Mouse (Mus musculus): ENCODE measurements around the gene Dhx15. TPM values are rescaled to one million over a fixed set of nuclear protein-coding genes. Genes with fewer than 3 reads are reported as not detected.

Gene Dhx15
- total and polyA plus RNA-seq, 2 experiments from 2014 or later: 47.9 to 83.1 TPM

- Histone ChIP-seq H3K27me3 (ENCODE audit: control insufficient read depth, insufficient read depth, low read length) (no peaks in the 10 kb centered on the region), H3K27ac (ENCODE audit: low read depth) (no peak overlapping the region), H3K4me2 (ENCODE audit: low read depth, low read length) (peak overlapping the region; percentile 70), H3K4me1 (ENCODE audit: control insufficient read depth, insufficient read depth) (peaks cover 27% of the 10 kb centered on the region), H3K36me3 (replicated peaks; ENCODE audit: control insufficient read depth, insufficient read depth, low read length) (peaks cover 5% of the 10 kb centered on the region; the same call in 1 of the 2 replicates), H3K9me3 (replicated peaks; ENCODE audit: control insufficient read depth, low read length) (no peaks in the 10 kb centered on the region), H3K9ac (replicated peaks; ENCODE audit: low read depth, low read length) (no peak overlapping the region), H3K4me3 (ENCODE audit: low read depth, low read length) (peak overlapping the region; percentile 95)
- WGBS: 18% methylated on average over 3 of the region's 3 CpGs
- ATAC-seq (ENCODE audit: insufficient read depth, low read depth) (no peak), DNase-seq (ENCODE audit: low spot score) (no peak)
- TF ChIP-seq CTCF (IDR thresholded peaks at IDR 0.05; ENCODE audit: low read depth) (no peak), EP300 (IDR thresholded peaks at IDR 0.05; ENCODE audit: low read depth) (no peak)
These were observed 2.1 kb downstream of the Dhx15 start for GRCm38 (mm10) chr5:52188206-52188605.

GRCm38 (mm10) chr5:52177326-52177725, 13.0 kb downstream of the Dhx15 start:
- Histone ChIP-seq H3K4me2 (ENCODE audit: low read depth, low read length) (no peak overlapping the region), H3K4me1 (ENCODE audit: control insufficient read depth, insufficient read depth) (no peaks in the 10 kb centered on the region), H3K27me3 (ENCODE audit: control insufficient read depth, insufficient read depth, low read length) (no peaks in the 10 kb centered on the region), H3K36me3 (replicated peaks; ENCODE audit: control insufficient read depth, insufficient read depth, low read length) (peaks cover 13% of the 10 kb centered on the region; the same call in 1 of the 2 replicates), H3K27ac (ENCODE audit: low read depth) (no peak overlapping the region), H3K9me3 (replicated peaks; ENCODE audit: control insufficient read depth, low read length) (no peaks in the 10 kb centered on the region), H3K9ac (replicated peaks; ENCODE audit: low read depth, low read length) (no peak overlapping the region), H3K4me3 (ENCODE audit: low read depth, low read length) (no peak overlapping the region)
- no peak for TF ChIP-seq EP300 (IDR thresholded peaks at IDR 0.05; ENCODE audit: low read depth)
- no peak for TF ChIP-seq CTCF (IDR thresholded peaks at IDR 0.05; ENCODE audit: low read depth)
- WGBS: 77% methylated on average over 1 of the region's 1 CpGs
- ATAC-seq (ENCODE audit: insufficient read depth, low read depth) (no peak), DNase-seq (ENCODE audit: low spot score) (no peak)

GRCm38 (mm10) chr5:52168468-52168867, 21.8 kb downstream of the Dhx15 start:
- no peak overlapping the region for H3K9ac ChIP-seq (replicated peaks; ENCODE audit: low read depth, low read length)
- DNase-seq (ENCODE audit: low spot score) (no peak), ATAC-seq (ENCODE audit: insufficient read depth, low read depth) (no peak)
- H3K4me1 ChIP-seq (ENCODE audit: control insufficient read depth, insufficient read depth): no peaks in the 10 kb centered on the region
- H3K4me2 ChIP-seq (ENCODE audit: low read depth, low read length): no peak overlapping the region
- H3K36me3 ChIP-seq (replicated peaks; ENCODE audit: control insufficient read depth, insufficient read depth, low read length): peaks cover 32% of the 10 kb centered on the region
- WGBS: 10% methylated on average over 2 of the region's 2 CpGs
- no peaks in the 10 kb centered on the region for H3K27me3 ChIP-seq (ENCODE audit: control insufficient read depth, insufficient read depth, low read length)
- H3K9me3 ChIP-seq (replicated peaks; ENCODE audit: control insufficient read depth, low read length): no peaks in the 10 kb centered on the region
- TF ChIP-seq EP300 (IDR thresholded peaks at IDR 0.05; ENCODE audit: low read depth) (no peak), CTCF (IDR thresholded peaks at IDR 0.05; ENCODE audit: low read depth) (no peak)
- no peak overlapping the region for H3K27ac ChIP-seq (ENCODE audit: low read depth)
- no peak overlapping the region for H3K4me3 ChIP-seq (ENCODE audit: low read depth, low read length)

GRCm38 (mm10) chr5:52149138-52149537, 41.2 kb downstream of the Dhx15 start:
- WGBS: 93% methylated on average over 3 of the region's 3 CpGs
- H3K4me3 ChIP-seq (ENCODE audit: low read depth, low read length): no peak overlapping the region
- H3K9ac ChIP-seq (replicated peaks; ENCODE audit: low read depth, low read length): no peak overlapping the region
- H3K27me3 ChIP-seq (ENCODE audit: control insufficient read depth, insufficient read depth, low read length): no peaks in the 10 kb centered on the region
- no peak overlapping the region for H3K27ac ChIP-seq (ENCODE audit: low read depth)
- H3K9me3 ChIP-seq (replicated peaks; ENCODE audit: control insufficient read depth, low read length): no peaks in the 10 kb centered on the region
- peaks cover 34% of the 10 kb centered on the region for H3K36me3 ChIP-seq (replicated peaks; ENCODE audit: control insufficient read depth, insufficient read depth, low read length)
- DNase-seq (ENCODE audit: low spot score): no peak
- no peak for ATAC-seq (ENCODE audit: insufficient read depth, low read depth)
- H3K4me2 ChIP-seq (ENCODE audit: low read depth, low read length): no peak overlapping the region
- TF ChIP-seq CTCF (IDR thresholded peaks at IDR 0.05; ENCODE audit: low read depth) (no peak), EP300 (IDR thresholded peaks at IDR 0.05; ENCODE audit: low read depth) (no peak)
- no peaks in the 10 kb centered on the region for H3K4me1 ChIP-seq (ENCODE audit: control insufficient read depth, insufficient read depth)

- Histone ChIP-seq H3K36me3 (replicated peaks; ENCODE audit: control insufficient read depth, insufficient read depth, low read length) (peaks cover 32% of the 10 kb centered on the region), H3K4me1 (ENCODE audit: control insufficient read depth, insufficient read depth) (no peaks in the 10 kb centered on the region), H3K4me3 (ENCODE audit: low read depth, low read length) (no peak overlapping the region), H3K27me3 (ENCODE audit: control insufficient read depth, insufficient read depth, low read length) (no peaks in the 10 kb centered on the region), H3K27ac (ENCODE audit: low read depth) (no peak overlapping the region), H3K9ac (replicated peaks; ENCODE audit: low read depth, low read length) (no peak overlapping the region), H3K4me2 (ENCODE audit: low read depth, low read length) (no peak overlapping the region), H3K9me3 (replicated peaks; ENCODE audit: control insufficient read depth, low read length) (no peaks in the 10 kb centered on the region)
- ATAC-seq (ENCODE audit: insufficient read depth, low read depth): no peak
- TF ChIP-seq CTCF (IDR thresholded peaks at IDR 0.05; ENCODE audit: low read depth) (no peak), EP300 (IDR thresholded peaks at IDR 0.05; ENCODE audit: low read depth) (no peak)
- no peak for DNase-seq (ENCODE audit: low spot score)
- WGBS: 73% methylated on average over 4 of the region's 4 CpGs
These were observed 43.2 kb downstream of the Dhx15 start for GRCm38 (mm10) chr5:52147141-52147540.

- Histone ChIP-seq H3K4me2 (ENCODE audit: low read depth, low read length) (no peak overlapping the region), H3K9me3 (replicated peaks; ENCODE audit: control insufficient read depth, low read length) (no peaks in the 10 kb centered on the region), H3K4me3 (ENCODE audit: low read depth, low read length) (no peak overlapping the region), H3K27ac (ENCODE audit: low read depth) (no peak overlapping the region), H3K36me3 (replicated peaks; ENCODE audit: control insufficient read depth, insufficient read depth, low read length) (peaks cover 28% of the 10 kb centered on the region), H3K4me1 (ENCODE audit: control insufficient read depth, insufficient read depth) (no peaks in the 10 kb centered on the region), H3K27me3 (ENCODE audit: control insufficient read depth, insufficient read depth, low read length) (no peaks in the 10 kb centered on the region), H3K9ac (replicated peaks; ENCODE audit: low read depth, low read length) (no peak overlapping the region)
- ATAC-seq (ENCODE audit: insufficient read depth, low read depth): no peak
- TF ChIP-seq CTCF (IDR thresholded peaks at IDR 0.05; ENCODE audit: low read depth) (no peak), EP300 (IDR thresholded peaks at IDR 0.05; ENCODE audit: low read depth) (no peak)
- DNase-seq (ENCODE audit: low spot score): no peak
- 82% methylated on average over 6 of the region's 6 CpGs for WGBS
These were observed 44.6 kb downstream of the Dhx15 start for GRCm38 (mm10) chr5:52145684-52146083.

Data from heart, postnatal 0 days (tissue).